Mouse (Mus musculus) limb, embryonic 15.5 days (tissue): ENCODE measurements around the gene Flrt1. TPM values are rescaled to one million over a fixed set of nuclear protein-coding genes. Genes with fewer than 3 reads are reported as not detected.

Source experiments
- ATAC-seq: fragments of 200-750 bp; cut with Nextera tagmentation; 2 replicates; pipeline ENCODE4 v1.8.0; 2017; ENCODE audit warnings: low read depth, moderate TSS enrichment; ENCODE audit not compliant: insufficient number of reproducible peaks, low FRiP score, low TSS enrichment
- H3K27ac ChIP-seq: fragments of 300-500 bp; sonication (generic); 2 replicates; pipeline ENCODE4 v1.5.1; 2015; ENCODE audit warnings: moderate library complexity, mild to moderate bottlenecking, inconsistent platforms
- H3K27me3 ChIP-seq: fragments of 300-500 bp; sonication (generic); 2 replicates; pipeline ENCODE4 v1.6.1; 2015; ENCODE audit warnings: inconsistent platforms
- H3K36me3 ChIP-seq: fragments of 300-500 bp; sonication (generic); 2 replicates; pipeline ENCODE4 v1.6.1; 2015; ENCODE audit warnings: inconsistent platforms
- H3K4me1 ChIP-seq: fragments of 300-500 bp; sonication (generic); 2 replicates; pipeline ENCODE4 v1.6.1; 2015; ENCODE audit warnings: inconsistent platforms
- H3K4me2 ChIP-seq: fragments of 300-500 bp; sonication (generic); 2 replicates; pipeline ENCODE4 v1.6.1; 2015; ENCODE audit warnings: mild to moderate bottlenecking, inconsistent platforms
- H3K4me3 ChIP-seq: fragments of 300-500 bp; sonication (generic); 2 replicates; pipeline ENCODE4 v1.5.1; 2015; ENCODE audit warnings: mild to moderate bottlenecking, inconsistent platforms
- H3K9ac ChIP-seq: fragments of 300-500 bp; sonication (generic); 2 replicates; pipeline ENCODE4 v1.6.1; 2015; ENCODE audit warnings: inconsistent platforms
- H3K9me3 ChIP-seq: fragments of 300-500 bp; sonication (generic); 2 replicates; pipeline ENCODE4 v1.6.1; 2016; ENCODE audit warnings: inconsistent platforms
- WGBS: fragments of 180-500 bp; shearing (Covaris S2); methylation state at CpG from one replicate; pipeline ENCODE4 v1.1.7; 2015; 5-methylcytosine and 5-hydroxymethylcytosine counted together
- polyA plus RNA-seq: library from polyadenylated mRNA; unstranded; fragments of >200 nt; fragmentation: Nextera tagmentation; extraction: Ambion mirVana; gene quantifications from 2 replicates; pipeline ENCODE4 v1.2.1, GENCODE M21; 2015

The Flrt1 gene
- polyA plus RNA-seq, 1 experiment from 2014 or later = 5.6 TPM

GRCm38 (mm10) chr19:7112628-7113027 lies 7.1 kb upstream of the Flrt1 start:
- Histone ChIP-seq H3K4me2 (no peak overlapping the region), H3K27ac (no peak overlapping the region), H3K9ac (no peak overlapping the region), H3K4me1 (peaks cover 53% of the 10 kb centered on the region), H3K36me3 (no peaks in the 10 kb centered on the region), H3K4me3 (no peak overlapping the region), H3K27me3 (no peaks in the 10 kb centered on the region; the same call in 1 of the 2 replicates), H3K9me3 (no peaks in the 10 kb centered on the region)
- WGBS = 39% methylated on average over 3 of the region's 3 CpGs
- ATAC-seq = no peak

GRCm38 (mm10) chr19:7111710-7112109 lies 6.2 kb upstream of the Flrt1 start:
- H3K27ac ChIP-seq = no peak overlapping the region
- peaks cover 47% of the 10 kb centered on the region for H3K4me1 ChIP-seq
- H3K9me3 ChIP-seq = no peaks in the 10 kb centered on the region
- no peak for ATAC-seq
- 80% methylated on average over 4 of the region's 4 CpGs for WGBS
- H3K27me3 ChIP-seq = no peaks in the 10 kb centered on the region
- no peak overlapping the region for H3K4me2 ChIP-seq
- no peak overlapping the region for H3K4me3 ChIP-seq
- H3K36me3 ChIP-seq = no peaks in the 10 kb centered on the region
- no peak overlapping the region for H3K9ac ChIP-seq

GRCm38 (mm10) chr19:7111309-7111708 lies 5.8 kb upstream of the Flrt1 start:
- no peak for ATAC-seq
- peaks cover 45% of the 10 kb centered on the region for H3K4me1 ChIP-seq
- no peaks in the 10 kb centered on the region for H3K36me3 ChIP-seq
- no peak overlapping the region for H3K4me3 ChIP-seq
- H3K9me3 ChIP-seq = no peaks in the 10 kb centered on the region
- WGBS = 83% methylated on average over 6 of the region's 6 CpGs
- no peaks in the 10 kb centered on the region for H3K27me3 ChIP-seq
- H3K27ac ChIP-seq = no peak overlapping the region
- H3K4me2 ChIP-seq = no peak overlapping the region
- H3K9ac ChIP-seq = no peak overlapping the region

- H3K36me3 ChIP-seq = no peaks in the 10 kb centered on the region
- H3K4me2 ChIP-seq = no peak overlapping the region
- H3K9me3 ChIP-seq = no peaks in the 10 kb centered on the region
- H3K27ac ChIP-seq = 0 out of 2 replicates have a peak overlapping the region, but pooled peaks have one; percentile 24
- H3K9ac ChIP-seq = no peak overlapping the region
- no peak overlapping the region for H3K4me3 ChIP-seq
- H3K4me1 ChIP-seq = peaks cover 45% of the 10 kb centered on the region
- ATAC-seq = no peak
- WGBS = 29% methylated on average over 6 of the region's 6 CpGs
- H3K27me3 ChIP-seq = no peaks in the 10 kb centered on the region
These were observed 5.3 kb upstream of the Flrt1 start for GRCm38 (mm10) chr19:7110875-7111274.

- no peaks in the 10 kb centered on the region for H3K9me3 ChIP-seq
- H3K27ac ChIP-seq = no peak overlapping the region
- H3K27me3 ChIP-seq = no peaks in the 10 kb centered on the region
- H3K4me2 ChIP-seq = no peak overlapping the region
- WGBS = 17% methylated on average over 5 of the region's 5 CpGs
- H3K4me3 ChIP-seq = no peak overlapping the region
- H3K36me3 ChIP-seq = no peaks in the 10 kb centered on the region
- peaks cover 52% of the 10 kb centered on the region for H3K4me1 ChIP-seq
- no peak overlapping the region for H3K9ac ChIP-seq
- ATAC-seq = no peak
These were observed 4.6 kb upstream of the Flrt1 start for GRCm38 (mm10) chr19:7110097-7110496.

GRCm38 (mm10) chr19:7108114-7108905 lies 2.8 kb upstream of the Flrt1 start:
- Histone ChIP-seq H3K4me1 (peaks cover 55% of the 10 kb centered on the region), H3K9ac (no peak overlapping the region), H3K4me2 (no peak overlapping the region), H3K9me3 (no peaks in the 10 kb centered on the region), H3K27me3 (no peaks in the 10 kb centered on the region), H3K27ac (no peak overlapping the region), H3K4me3 (no peak overlapping the region), H3K36me3 (no peaks in the 10 kb centered on the region)
- WGBS = 57% methylated on average over 6 of the region's 6 CpGs
- ATAC-seq = no peak

GRCm38 (mm10) chr19:7107174-7107573 lies 1.6 kb upstream of the Flrt1 start:
- H3K27me3 ChIP-seq = no peaks in the 10 kb centered on the region
- peaks cover 55% of the 10 kb centered on the region for H3K4me1 ChIP-seq
- H3K4me2 ChIP-seq = no peak overlapping the region
- H3K36me3 ChIP-seq = no peaks in the 10 kb centered on the region
- no peak overlapping the region for H3K9ac ChIP-seq
- H3K4me3 ChIP-seq = no peak overlapping the region
- no peak for ATAC-seq
- H3K27ac ChIP-seq = no peak overlapping the region
- H3K9me3 ChIP-seq = no peaks in the 10 kb centered on the region
- WGBS = 86% methylated on average over 4 of the region's 4 CpGs

GRCm38 (mm10) chr19:7106566-7106965 lies 1.0 kb upstream of the Flrt1 start:
- 86% methylated on average over 2 of the region's 2 CpGs for WGBS
- no peak overlapping the region for H3K4me3 ChIP-seq
- H3K4me2 ChIP-seq = no peak overlapping the region
- H3K4me1 ChIP-seq = peaks cover 52% of the 10 kb centered on the region
- H3K9me3 ChIP-seq = no peaks in the 10 kb centered on the region
- no peak overlapping the region for H3K9ac ChIP-seq
- ATAC-seq = no peak
- H3K36me3 ChIP-seq = no peaks in the 10 kb centered on the region
- no peaks in the 10 kb centered on the region for H3K27me3 ChIP-seq
- H3K27ac ChIP-seq = no peak overlapping the region

GRCm38 (mm10) chr19:7103993-7104401 lies 1.5 kb downstream of the Flrt1 start:
- peak overlapping the region; percentile 65 for H3K27ac ChIP-seq
- 18% methylated on average over 19 of the region's 19 CpGs for WGBS
- ATAC-seq = 0 out of 2 replicates have a peak, but pooled peaks have one; percentile 32
- H3K36me3 ChIP-seq = no peaks in the 10 kb centered on the region
- H3K4me2 ChIP-seq = peak overlapping the region; percentile 34
- peak overlapping the region; percentile 26; the same call in 1 of the 2 replicates for H3K9ac ChIP-seq
- H3K9me3 ChIP-seq = no peaks in the 10 kb centered on the region
- H3K4me3 ChIP-seq = peak overlapping the region; percentile 1; the same call in 1 of the 2 replicates
- peaks cover 36% of the 10 kb centered on the region for H3K4me1 ChIP-seq
- H3K27me3 ChIP-seq = 0 out of 2 replicates have a peak, but pooled peaks cover 4% of the 10 kb centered on the region

GRCm38 (mm10) chr19:7103349-7103992 lies 2.1 kb downstream of the Flrt1 start:
- peak overlapping the region; percentile 34 for H3K4me2 ChIP-seq
- no peak for ATAC-seq
- H3K9me3 ChIP-seq = no peaks in the 10 kb centered on the region
- H3K4me3 ChIP-seq = peak overlapping the region; percentile 1; the same call in 1 of the 2 replicates
- H3K27me3 ChIP-seq = 0 out of 2 replicates have a peak, but pooled peaks cover 4% of the 10 kb centered on the region
- H3K4me1 ChIP-seq = peaks cover 33% of the 10 kb centered on the region
- H3K27ac ChIP-seq = peak overlapping the region; percentile 65
- H3K9ac ChIP-seq = peak overlapping the region; percentile 26; the same call in 1 of the 2 replicates
- H3K36me3 ChIP-seq = no peaks in the 10 kb centered on the region
- WGBS = 53% methylated on average over 4 of the region's 4 CpGs

- no peaks in the 10 kb centered on the region for H3K36me3 ChIP-seq
- 88% methylated on average over 10 of the region's 10 CpGs for WGBS
- H3K27me3 ChIP-seq = peaks cover 6% of the 10 kb centered on the region
- H3K27ac ChIP-seq = no peak overlapping the region
- ATAC-seq = no peak
- no peak overlapping the region for H3K9ac ChIP-seq
- no peaks in the 10 kb centered on the region for H3K9me3 ChIP-seq
- no peak overlapping the region for H3K4me3 ChIP-seq
- peaks cover 31% of the 10 kb centered on the region for H3K4me1 ChIP-seq
- H3K4me2 ChIP-seq = no peak overlapping the region
These were observed 3.5 kb downstream of the Flrt1 start for GRCm38 (mm10) chr19:7102039-7102438.

- Histone ChIP-seq H3K27ac (no peak overlapping the region), H3K36me3 (no peaks in the 10 kb centered on the region), H3K27me3 (peaks cover 25% of the 10 kb centered on the region), H3K4me3 (no peak overlapping the region), H3K4me1 (peaks cover 23% of the 10 kb centered on the region), H3K9ac (no peak overlapping the region), H3K4me2 (no peak overlapping the region), H3K9me3 (no peaks in the 10 kb centered on the region)
- ATAC-seq = no peak
- whole genome bisulfite sequencing = 37% methylated on average over 3 of the region's 3 CpGs
These were observed 5.8 kb downstream of the Flrt1 start for GRCm38 (mm10) chr19:7099620-7100155.
